Mouse (Mus musculus) cerebellum, adult 2 months (tissue): ENCODE data around the gene Krt76. TPM values are rescaled to one million over a fixed set of nuclear protein-coding genes. Genes with fewer than 3 reads are reported as not detected.

Experiments
- DNase-seq, 2 experiments: peaks; one replicate each; pipeline ENCODE4 v3.0.0; 2021
- H3K27ac ChIP-seq: fragments of 200-500 bp; 2 replicates; pipeline ENCODE4 v1.5.1; 2012; ENCODE audit warnings: low read length, control low read depth, inconsistent platforms; ENCODE audit not compliant: insufficient read depth
- H3K27me3 ChIP-seq: fragments of 200-500 bp; 2 replicates; pipeline ENCODE4 v1.6.1; 2012; ENCODE audit warnings: inconsistent platforms, mild to moderate bottlenecking, low read length, moderate library complexity; ENCODE audit not compliant: control insufficient read depth, insufficient read depth
- H3K4me1 ChIP-seq: fragments of 200-500 bp; 2 replicates; pipeline ENCODE4 v1.6.1; 2011; ENCODE audit warnings: low read length; ENCODE audit not compliant: control insufficient read depth, insufficient read depth
- H3K4me3 ChIP-seq: fragments of 200-500 bp; replicated peaks from 2 replicates; pipeline ENCODE3; 2011; ENCODE audit warnings: mild to moderate bottlenecking, low read depth, low read length, control low read depth; ENCODE audit not compliant: insufficient read depth
- CTCF ChIP-seq: fragments of 200-500 bp; IDR thresholded peaks from 2 replicates; pipeline ENCODE4 v1.5.1; 2011; ENCODE audit warnings: low read depth, mild to moderate bottlenecking, control low read depth, low read length, moderate library complexity, borderline replicate concordance; ENCODE audit not compliant: insufficient read depth
- POLR2A ChIP-seq: fragments of 200-500 bp; IDR thresholded peaks from 2 replicates; pipeline ENCODE4 v1.6.1; 2011; ENCODE audit warnings: low read length, control low read depth, borderline replicate concordance; ENCODE audit not compliant: insufficient read depth
- WGBS: fragments of 180-500 bp; shearing (Covaris S2); methylation state at CpG from one replicate; pipeline ENCODE4 v1.1.7; 2018; 5-methylcytosine and 5-hydroxymethylcytosine counted together
- polyA plus RNA-seq: library from polyadenylated mRNA; depleted of rRNA; stranded (reverse); fragments of >200 nt; gene quantifications from 2 replicates; pipeline ENCODE4 v1.2.3, GENCODE M21; 2012

Gene Krt76
- polyA plus RNA-seq, 1 experiment = not detected

- no peak for DNase-seq
- Histone ChIP-seq H3K27me3 (no peaks in the 10 kb centered on the region), H3K4me1 (no peaks in the 10 kb centered on the region), H3K4me3 (no peak overlapping the region), H3K27ac (no peak overlapping the region)
- 62% methylated on average over 2 of the region's 2 CpGs for WGBS
- no peak for TF ChIP-seq CTCF
Measured at GRCm38 (mm10) chr15:101878041-101878440, 14.7 kb downstream of the Krt76 start.

DNA sequence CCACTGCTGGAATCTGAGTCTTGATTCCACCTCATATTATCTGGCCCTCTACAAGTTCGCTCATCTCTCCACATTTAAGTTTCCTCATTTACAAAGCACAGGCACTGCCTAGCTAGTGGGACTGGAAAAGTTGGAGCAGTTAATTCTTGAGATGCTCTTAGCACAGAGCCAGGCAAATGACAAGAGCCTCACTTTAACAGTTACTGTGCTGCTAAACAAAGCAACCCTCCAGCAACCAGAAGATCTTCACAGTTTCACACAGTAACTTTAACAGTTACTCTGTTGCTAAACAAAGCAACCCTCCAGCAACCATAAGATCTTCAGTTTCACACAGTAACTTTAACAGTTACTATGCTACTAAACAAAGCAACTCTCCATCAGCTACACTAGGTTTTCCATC is 18.3 kb downstream of the Krt76 start:
- TF ChIP-seq POLR2A = no peak
- no peak for TF ChIP-seq CTCF
- WGBS = 82% methylated on average over 1 of the region's 1 CpGs
- Histone ChIP-seq H3K4me1 (no peaks in the 10 kb centered on the region), H3K4me3 (no peak overlapping the region), H3K27me3 (no peaks in the 10 kb centered on the region), H3K27ac (no peak overlapping the region)
- no peak for DNase-seq

- TF ChIP-seq CTCF (no peak), POLR2A (no peak)
- no peak for DNase-seq
- 49% methylated on average over 4 of the region's 4 CpGs for WGBS
- Histone ChIP-seq H3K27me3 (no peaks in the 10 kb centered on the region), H3K4me1 (no peaks in the 10 kb centered on the region), H3K4me3 (no peak overlapping the region), H3K27ac (no peak overlapping the region)
Measured at GRCm38 (mm10) chr15:101873231-101873630, 19.5 kb downstream of the Krt76 start.

DNA sequence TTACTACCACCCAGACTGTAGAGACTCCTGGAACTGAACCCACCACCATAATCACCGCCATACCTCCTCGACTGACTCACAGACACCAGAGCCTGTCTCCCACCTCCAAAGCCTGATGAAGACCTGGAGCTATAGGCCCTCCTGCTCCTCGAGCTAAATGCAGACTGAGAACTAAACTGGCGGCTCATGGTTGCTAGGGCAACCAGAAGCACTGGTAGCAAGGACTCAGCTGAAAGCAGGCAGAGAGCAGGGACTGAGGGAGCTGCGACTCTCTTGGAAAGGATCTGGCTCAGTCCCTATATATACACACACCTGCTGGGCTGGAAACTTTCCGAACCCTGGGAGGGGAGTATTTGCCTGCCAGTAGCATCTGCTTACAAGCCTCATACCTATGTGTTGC is 23.3 kb downstream of the Krt76 start, which contains the start of gene Krt77:
Gene Krt77, minus strand, starts transcription at position 275 of the 400 bp plus-strand sequence.
- Histone ChIP-seq H3K27me3 (no peaks in the 10 kb centered on the region), H3K27ac (no peak within 1 kb of the TSS), H3K4me1 (no peaks in the 10 kb centered on the region), H3K4me3 (no peak within 1 kb of the TSS)
- TF ChIP-seq POLR2A = no peak
- TF ChIP-seq CTCF = no peak
- WGBS = 20% methylated on average over 6 of the region's 6 CpGs
- DNase-seq = no peak

DNA sequence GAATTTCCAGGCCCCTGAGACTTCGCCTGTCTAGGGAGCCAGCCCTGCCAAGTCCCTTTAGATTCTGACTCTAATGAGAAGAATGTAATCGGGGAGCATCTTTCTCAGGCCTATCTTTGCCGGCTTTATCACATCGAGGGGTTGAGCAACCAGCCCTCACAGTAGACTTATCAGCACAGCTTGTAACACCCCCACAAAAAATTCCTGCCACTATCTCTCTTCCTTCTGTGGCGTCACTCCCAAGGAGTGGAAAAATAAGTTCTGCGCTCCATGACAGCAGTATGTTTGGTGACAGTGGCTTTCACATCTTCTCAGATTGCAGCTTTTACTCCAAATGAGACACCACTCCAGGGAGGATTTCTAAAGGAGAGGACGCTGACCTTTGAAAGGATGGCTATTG is 26.0 kb downstream of the Krt76 start:
- DNase-seq = no peak
- Histone ChIP-seq H3K4me3 (no peak overlapping the region), H3K27ac (no peak overlapping the region), H3K27me3 (no peaks in the 10 kb centered on the region), H3K4me1 (no peaks in the 10 kb centered on the region)
- 81% methylated on average over 7 of the region's 7 CpGs for WGBS
- TF ChIP-seq CTCF (no peak), POLR2A (no peak)

- TF ChIP-seq CTCF (peak; percentile 43; the same call in 1 of the 2 replicates), POLR2A (no peak)
- DNase-seq = no peak
- 54% methylated on average over 13 of the region's 13 CpGs for WGBS
- Histone ChIP-seq H3K27me3 (peaks cover 3% of the 10 kb centered on the region; the same call in 1 of the 2 replicates), H3K4me3 (no peak overlapping the region), H3K27ac (no peak overlapping the region), H3K4me1 (peaks cover 11% of the 10 kb centered on the region; the same call in 1 of the 2 replicates)
Measured at GRCm38 (mm10) chr15:101860421-101861130, 32.1 kb downstream of the Krt76 start.

DNA sequence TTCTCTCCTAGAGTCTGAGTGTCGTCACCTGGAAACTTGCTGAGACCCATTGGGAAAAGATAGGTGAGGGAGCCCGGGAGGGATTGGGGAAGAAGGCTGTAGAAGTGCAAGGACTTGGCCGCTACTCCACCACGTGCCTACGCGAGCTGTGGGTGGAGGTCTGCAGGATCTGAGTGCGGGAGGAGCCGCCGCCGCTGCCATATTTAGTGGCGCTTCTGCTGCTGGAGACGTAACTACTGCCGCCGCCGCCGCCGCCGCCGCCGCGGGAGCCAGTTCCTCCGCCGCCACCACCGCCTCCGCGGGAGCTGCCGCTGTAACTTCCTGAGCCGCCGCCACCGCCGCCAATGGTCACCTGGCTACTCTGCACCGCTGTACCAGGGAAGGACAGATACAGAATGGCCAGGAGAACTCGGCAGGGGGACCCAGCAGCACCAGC is 33.0 kb downstream of the Krt76 start:
- WGBS = 0% methylated on average over 24 of the region's 33 CpGs
- Histone ChIP-seq H3K27ac (no peak overlapping the region), H3K4me1 (peaks cover 11% of the 10 kb centered on the region; the same call in 1 of the 2 replicates), H3K27me3 (peaks cover 3% of the 10 kb centered on the region; the same call in 1 of the 2 replicates), H3K4me3 (peak overlapping the region; percentile 33)
- DNase-seq = peak in 1 of 2 experiments; percentile 31
- TF ChIP-seq POLR2A (no peak), CTCF (no peak)

- H3K27me3 ChIP-seq = peaks cover 3% of the 10 kb centered on the region; the same call in 1 of the 2 replicates
- TF ChIP-seq POLR2A (no peak), CTCF (no peak)
- no peak for DNase-seq
- H3K4me3 ChIP-seq = no peak overlapping the region
- no peak overlapping the region for H3K27ac ChIP-seq
- 34% methylated on average over 11 of the region's 11 CpGs for WGBS
- H3K4me1 ChIP-seq = peaks cover 11% of the 10 kb centered on the region; the same call in 1 of the 2 replicates
Measured at GRCm38 (mm10) chr15:101858673-101859425, 33.9 kb downstream of the Krt76 start.
